Mouse (Mus musculus): ENCODE measurements at regions not wholly inside any gene's neighbourhood (a gene's known extent, or its start where the extent isn't known, plus 50 kb on each side); places are given as distances from the start of the nearest gene placed in this dataset.

DNA sequence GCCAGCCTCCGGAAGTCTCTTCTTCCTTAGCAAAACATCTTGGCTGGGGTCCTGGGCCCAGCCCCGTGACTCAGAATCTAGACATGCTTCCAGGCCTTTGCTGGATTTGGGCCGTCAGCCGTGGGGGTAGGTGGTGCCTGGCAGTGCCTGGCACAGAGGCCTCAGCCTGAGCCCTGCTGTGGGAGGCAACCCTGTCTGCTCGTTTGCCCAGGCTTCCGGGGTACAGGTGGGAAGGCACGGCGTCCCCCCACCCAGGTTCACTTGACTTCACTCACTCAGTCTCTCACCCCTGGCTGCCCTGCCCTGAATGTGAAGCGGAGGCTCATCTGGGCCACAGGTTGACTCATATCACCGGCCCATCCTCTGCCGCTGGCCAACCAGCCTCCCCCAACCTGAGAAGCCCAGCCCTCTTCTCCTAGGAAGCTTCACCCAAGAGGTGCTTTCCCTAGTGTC, 99.9 kb upstream of the Tmem189 start:
- no peak for DNase-seq (ENCODE audit: low spot score)
- intact Hi-C loops (cut with DNase I) = no loop called here

DNA sequence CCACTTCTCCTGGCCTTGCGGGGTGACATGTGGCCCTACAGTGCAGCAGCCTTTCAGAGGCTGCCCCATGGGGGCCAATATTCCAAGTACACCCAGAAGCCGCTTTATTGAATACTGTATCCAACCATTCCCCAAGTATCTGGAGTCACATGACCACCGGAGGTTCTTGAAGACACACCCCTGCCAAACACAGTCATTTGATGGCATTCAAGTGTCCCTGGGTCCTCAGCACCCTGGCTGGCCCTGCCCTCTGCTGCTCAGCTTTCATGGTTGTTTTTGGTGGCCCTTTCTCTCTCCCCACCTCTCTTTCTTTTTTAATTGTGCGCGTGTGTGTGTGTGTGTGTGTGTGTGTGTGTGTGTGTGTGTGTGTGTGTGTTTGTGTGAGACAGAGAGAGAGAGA, 97.3 kb upstream of the Tmem189 start:
- DNase-seq (ENCODE audit: low spot score) = no peak
- intact Hi-C loops (cut with DNase I) = no loop called here

DNA sequence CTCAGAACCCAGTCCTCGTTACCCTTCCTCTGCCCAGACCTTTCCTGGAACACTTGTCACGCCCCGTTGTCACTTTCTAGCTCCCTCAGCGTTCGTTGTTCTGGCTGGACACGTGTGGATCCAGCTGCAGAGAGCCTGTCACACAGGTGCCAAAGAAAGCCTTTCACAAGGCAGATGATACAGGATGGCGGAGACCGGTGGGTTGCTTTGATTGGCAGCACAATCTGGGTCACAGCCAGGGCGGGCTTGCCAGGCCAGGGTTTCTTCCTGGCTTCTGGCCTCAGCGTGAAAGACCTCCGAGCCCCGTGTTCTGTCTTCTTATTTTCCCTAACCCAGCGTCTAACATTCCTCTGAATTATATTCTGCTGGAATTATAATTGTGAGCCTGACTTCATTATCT, 94.7 kb upstream of the Tmem189 start:
- no peak for DNase-seq (ENCODE audit: low spot score)
- intact Hi-C loops (cut with DNase I) = loop anchor here (5.0 kb wide), 1 partner anchor 48 kb away; no protein-coding TSS in a partner anchor

DNA sequence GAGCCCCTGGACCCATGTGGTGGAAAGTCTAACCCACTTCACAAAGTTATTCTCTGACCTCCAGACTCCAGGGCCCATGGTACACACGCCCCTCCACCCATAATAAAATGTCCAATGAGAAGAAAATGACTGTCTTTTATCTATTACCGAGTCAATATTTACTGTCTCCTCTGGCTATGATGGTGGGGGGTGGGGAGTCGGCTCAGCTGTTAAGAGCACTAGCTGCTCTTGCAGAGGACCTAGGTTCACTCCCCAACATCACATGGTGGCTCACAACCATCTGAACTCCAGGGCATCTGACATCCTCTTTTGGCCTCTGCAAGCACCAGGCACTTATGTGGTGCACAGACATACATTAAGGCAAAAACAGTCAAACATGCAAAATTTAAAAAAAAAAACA, 93.8 kb upstream of the Tmem189 start:
- DNase-seq (ENCODE audit: low spot score) = no peak
- intact Hi-C loops (cut with DNase I) = loop anchor here (5.0 kb wide), 1 partner anchor 49 kb away; no protein-coding TSS in a partner anchor

DNA sequence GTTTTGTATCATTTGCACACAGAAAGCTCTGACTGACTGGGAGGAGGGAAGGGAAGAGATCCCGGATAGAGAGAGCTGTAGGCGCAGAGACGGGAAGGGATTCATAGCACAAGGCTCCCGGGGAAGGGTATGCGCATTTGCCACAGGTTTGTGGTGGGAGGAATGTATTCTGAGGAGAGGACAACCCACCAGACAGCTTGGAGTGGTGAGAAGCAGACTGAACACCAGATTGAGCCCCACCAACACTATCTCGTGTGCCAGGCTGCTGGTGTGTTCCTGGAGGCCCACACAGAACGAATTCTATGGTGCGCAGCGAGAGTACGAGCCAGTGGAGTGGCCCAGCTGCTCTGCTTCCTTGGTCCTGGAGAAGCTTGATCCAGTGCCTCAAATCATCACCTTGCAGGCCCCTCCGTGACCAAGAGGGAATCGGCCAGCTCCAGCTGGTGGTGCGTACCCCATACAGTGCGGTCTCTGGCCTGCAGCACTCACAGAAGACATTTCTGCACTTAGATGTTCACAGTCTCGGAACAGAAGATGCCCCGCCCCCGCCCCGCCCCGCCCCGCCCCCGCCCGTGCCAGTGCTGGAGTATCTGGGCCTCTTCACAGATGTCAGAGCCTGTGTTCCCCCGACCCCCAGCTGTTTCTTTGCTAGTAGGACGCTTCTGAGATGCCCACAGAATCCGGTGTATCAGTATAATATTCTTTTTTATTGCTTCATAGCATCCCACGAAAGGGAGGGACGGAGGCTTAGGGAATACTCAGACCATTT, 92.8 kb upstream of the Tmem189 start:
- intact Hi-C loops (cut with DNase I) = loop anchor here (5.0 kb wide), 1 partner anchor 50 kb away; no protein-coding TSS in a partner anchor
- no peak for DNase-seq (ENCODE audit: low spot score)

DNA sequence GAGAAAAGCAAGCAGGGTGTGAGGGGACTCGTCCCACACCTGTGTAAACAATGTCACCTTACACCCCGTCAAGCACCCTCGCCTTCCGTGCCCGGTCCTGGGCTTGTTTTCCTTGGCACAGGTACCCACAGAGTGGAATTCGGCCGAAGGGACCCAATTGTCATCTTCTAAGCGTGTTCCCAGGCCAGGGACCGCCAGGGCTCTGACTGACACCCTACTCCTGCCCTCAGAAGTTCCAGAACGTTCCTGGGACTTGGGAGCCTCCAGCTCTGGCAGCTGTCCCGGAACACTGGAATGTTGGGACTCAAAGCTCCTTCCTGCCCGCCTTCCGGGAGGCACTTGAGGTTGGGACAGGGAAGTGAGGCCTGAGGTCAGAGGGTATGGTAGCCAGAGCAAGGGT, 91.9 kb upstream of the Tmem189 start:
- intact Hi-C loops (cut with DNase I) = loop anchor here (5.0 kb wide), 1 partner anchor 51 kb away; no protein-coding TSS in a partner anchor
- peak; percentile 61 for DNase-seq (ENCODE audit: low spot score)

DNA sequence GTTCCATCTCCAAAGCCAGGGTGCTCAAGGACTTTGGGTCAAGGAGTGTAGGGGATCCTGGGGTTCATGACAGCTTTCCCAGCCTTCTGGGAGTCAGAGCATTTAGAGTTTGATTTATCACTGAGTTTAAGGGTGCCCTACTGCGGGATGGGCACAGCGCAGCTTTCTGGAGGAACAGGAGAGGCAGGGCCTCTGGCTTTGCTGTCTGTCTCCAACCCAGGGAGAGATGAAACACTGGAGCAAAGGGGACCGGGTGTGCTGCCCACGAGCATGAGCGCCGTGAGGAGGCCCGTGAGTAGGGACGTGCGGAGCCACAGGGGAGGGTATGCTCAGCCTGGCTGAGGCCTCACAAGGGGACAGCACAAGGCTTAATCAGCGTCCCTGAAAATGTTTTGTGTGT, 89.1 kb upstream of the Tmem189 start:
- no peak for DNase-seq (ENCODE audit: low spot score)
- intact Hi-C loops (cut with DNase I) = loop anchor here (5.0 kb wide), 1 partner anchor 114 kb away; no protein-coding TSS in a partner anchor

DNA sequence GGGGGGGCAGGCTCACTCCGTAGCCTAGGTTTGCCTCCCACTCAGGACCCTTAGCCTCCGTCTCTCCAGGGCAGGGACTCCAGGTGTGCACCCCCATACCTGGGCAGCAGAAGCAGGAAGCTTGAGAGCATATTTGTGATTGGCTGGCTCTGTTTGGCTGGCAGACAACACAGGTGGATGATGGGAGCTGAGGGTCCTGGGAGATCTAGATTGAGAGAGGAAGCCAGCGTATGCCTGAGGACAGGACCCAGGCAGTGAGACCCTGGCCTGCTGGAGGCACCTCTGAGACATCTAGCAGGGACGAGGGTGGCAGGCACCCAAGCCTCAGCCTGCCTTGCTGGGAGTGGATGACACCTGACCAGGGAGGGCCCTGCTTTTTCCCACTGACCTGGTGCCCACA, 88.6 kb upstream of the Tmem189 start:
- intact Hi-C loops (cut with DNase I) = loop anchor here (5.0 kb wide), 1 partner anchor 114 kb away; no protein-coding TSS in a partner anchor
- DNase-seq (ENCODE audit: low spot score) = no peak

DNA sequence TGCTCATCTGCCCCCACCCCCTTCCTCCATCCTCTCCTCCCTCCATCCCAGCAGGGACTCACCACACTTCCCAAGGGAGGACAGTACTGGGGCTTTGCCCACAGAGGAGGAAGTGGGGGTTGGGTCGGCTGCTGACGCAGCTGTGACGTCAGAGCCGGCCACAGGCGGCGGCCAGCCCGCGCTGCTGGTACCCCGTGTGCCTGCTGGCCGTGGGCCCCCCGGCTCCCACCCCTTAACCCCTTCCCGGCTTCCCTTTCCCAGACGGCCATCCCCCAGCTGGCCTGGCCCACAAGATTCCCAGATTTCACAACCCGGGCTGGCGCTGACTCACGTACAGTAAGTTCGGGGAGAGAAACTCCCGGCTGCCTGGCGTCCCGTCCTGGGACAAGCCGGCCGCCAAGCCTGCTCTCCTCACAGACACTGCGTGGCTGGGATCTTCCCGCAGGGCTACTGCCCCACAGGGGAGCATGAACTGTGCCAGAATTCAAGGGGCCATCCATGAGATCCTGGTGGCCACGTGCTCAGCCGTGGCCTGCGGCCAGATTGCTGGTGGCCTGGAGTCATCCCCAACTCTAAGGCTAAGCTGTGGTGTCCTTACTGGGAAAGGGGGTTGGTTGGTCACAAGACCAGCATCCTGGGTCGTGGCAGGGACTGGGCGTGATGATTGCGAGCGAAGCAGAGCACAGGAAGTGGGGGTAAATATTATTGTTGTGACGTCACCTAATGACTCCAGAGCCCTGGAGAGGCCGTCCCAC, 87.9 kb upstream of the Tmem189 start:
- DNase-seq (ENCODE audit: low spot score) = peak; percentile 88
- intact Hi-C loops (cut with DNase I) = loop anchor here (2.0 to 5.0 kb wide), 2 partner anchors 83 to 115 kb away; no protein-coding TSS in a partner anchor

DNA sequence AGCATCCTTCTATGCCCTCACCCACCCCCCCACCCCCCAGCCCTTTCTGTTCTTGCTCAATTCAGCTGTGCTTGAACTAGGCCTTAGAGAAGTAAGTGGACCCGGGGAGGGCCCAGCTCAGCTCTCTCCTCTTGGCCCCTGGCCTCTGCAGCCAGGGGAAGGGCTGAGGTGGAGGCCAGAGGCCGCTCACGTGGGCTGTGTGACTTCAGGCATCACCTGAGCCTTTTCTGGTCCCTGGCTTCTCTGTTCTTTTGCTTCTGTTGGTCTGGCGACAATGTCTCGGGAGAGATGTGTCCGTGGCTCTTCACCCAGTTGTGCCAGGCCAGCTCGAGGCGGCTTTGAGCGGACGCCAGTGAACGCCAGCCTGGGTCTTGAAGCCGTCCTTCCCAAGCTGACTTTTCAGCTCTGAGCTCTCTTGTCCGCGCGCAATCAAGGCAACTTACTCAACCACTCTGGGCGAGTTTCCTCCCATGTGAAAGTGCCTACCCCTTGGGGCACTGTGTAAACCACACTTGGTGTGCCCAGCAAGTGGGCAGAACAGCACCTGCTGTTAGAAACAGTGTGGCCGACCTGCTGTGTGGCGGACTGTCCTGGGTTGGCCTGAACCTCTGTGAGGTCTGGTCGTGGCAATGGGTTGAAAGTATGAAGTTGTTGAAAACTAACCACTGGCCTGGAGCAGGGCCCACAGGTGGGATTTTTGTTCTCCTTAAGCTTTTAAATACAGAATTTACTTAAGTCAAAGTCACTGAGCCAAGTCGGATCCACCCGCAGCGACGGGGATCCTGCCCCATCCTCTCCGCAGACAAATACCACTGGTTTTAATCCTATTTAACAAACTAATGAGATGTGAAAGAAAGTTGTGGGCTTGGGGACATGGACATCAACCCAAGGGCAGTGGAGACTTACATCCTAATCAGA, 86.9 kb upstream of the Tmem189 start:
- intact Hi-C loops (cut with DNase I) = loop anchor here (2.0 to 5.0 kb wide), 2 partner anchors 84 to 116 kb away; no protein-coding TSS in a partner anchor
- no peak for DNase-seq (ENCODE audit: low spot score)

DNA sequence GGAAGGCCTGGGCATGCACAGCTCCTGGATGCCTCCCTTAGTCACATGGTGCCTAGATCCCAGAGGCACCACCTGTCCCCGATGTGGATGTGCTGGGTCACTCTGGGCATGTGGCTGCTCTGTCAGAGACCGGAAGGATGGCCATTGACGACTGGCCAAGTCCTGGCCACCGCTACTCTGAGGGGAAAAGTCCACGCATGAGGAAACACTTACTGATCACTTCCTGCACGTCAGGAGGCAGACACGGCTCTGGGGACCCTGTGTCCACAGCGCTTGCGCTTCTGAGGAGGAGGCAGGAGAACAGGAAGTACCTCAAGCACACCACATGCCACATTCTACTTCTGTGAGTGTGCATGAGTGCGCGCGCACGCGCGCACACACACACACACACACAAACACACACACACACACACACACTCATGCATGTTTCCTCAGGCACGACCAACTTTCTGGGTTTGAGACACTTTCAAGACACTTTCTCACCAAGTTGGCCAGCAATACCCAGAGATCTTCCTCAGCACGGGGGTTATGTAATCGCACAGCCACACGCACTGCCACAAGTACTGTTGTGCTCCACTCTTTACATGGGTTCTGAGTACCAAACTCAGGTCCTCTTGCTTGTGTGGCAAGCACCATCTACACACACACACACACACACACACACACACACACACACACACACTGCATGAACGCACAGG, 85.7 kb upstream of the Tmem189 start:
- peak; percentile 58 for DNase-seq (ENCODE audit: low spot score)
- intact Hi-C loops (cut with DNase I) = loop anchor here (5.0 kb wide), 1 partner anchor 117 kb away; no protein-coding TSS in a partner anchor

DNA sequence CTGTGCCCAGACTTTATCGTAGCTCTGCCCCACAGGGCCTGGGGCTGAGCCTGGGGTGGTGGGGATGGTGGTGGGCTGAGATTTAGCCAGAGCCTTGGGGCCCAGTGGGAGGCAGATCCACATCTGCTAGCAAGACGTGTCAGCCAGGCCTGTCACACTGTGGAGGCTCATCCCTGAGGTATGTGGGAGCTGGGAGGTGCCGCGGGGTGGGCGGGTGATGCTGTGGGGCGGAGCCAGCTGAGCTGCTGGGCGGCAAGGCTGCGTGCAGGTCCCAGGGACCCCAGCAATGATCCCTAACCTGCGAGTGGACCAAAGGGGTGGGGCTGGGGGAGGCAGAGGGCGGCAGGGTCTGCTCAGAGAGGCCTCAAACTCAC, 85.2 kb upstream of the Tmem189 start:
- intact Hi-C loops (cut with DNase I) = loop anchor here (5.0 kb wide), 1 partner anchor 118 kb away; no protein-coding TSS in a partner anchor
- DNase-seq (ENCODE audit: low spot score) = no peak

DNA sequence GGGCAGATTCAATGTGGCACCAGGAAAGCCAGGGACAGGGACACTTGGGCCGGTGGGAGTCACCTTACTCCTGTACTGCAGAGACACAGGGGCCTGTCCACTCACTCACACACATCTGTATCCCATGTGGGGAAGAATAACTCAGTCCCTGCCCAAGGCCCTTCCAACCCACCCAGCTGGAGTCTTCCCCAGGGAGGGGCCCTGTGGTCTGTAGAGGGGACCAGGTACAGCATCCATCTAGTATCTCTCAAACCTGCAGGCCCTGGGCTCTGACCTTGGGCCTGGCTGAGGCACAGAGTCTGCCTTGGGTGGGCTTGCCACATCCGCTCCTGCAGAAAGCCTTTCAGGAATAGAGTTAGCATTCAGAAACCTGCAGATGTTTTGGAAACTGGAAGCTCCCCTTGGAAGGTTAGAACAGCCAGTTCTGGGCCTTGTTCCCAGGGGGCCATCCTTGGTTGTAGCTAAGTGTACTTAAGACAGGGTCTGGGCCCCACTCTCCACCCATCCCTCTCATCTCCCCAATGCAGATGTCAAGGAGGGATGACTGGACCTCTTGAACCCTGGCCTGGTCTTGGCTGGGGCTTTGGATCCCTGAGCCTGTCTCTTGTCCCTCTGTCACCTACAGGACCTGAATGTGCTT, 84.7 kb upstream of the Tmem189 start:
- intact Hi-C loops (cut with DNase I) = no loop called here
- DNase-seq (ENCODE audit: low spot score) = no peak

DNA sequence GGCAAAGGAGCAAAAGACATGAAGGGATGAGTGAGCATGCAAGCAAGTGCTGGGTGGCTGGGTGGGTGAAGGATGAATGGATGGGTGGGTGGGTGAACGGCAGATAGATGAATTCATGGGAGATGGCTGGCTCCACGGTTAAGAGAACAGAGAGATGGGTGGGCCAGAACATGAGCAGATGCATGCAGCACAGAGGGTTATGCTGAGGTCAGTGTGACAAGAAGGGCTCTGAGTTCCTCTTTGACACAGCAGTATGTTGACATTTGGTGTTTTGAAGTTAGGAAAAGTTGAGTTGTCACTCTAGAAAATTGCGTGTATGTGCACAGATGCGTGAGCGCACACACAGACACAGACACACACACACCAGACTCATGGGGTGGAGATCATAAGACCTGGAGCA, 83.2 kb upstream of the Tmem189 start:
- DNase-seq (ENCODE audit: low spot score) = no peak
- intact Hi-C loops (cut with DNase I) = no loop called here

DNA sequence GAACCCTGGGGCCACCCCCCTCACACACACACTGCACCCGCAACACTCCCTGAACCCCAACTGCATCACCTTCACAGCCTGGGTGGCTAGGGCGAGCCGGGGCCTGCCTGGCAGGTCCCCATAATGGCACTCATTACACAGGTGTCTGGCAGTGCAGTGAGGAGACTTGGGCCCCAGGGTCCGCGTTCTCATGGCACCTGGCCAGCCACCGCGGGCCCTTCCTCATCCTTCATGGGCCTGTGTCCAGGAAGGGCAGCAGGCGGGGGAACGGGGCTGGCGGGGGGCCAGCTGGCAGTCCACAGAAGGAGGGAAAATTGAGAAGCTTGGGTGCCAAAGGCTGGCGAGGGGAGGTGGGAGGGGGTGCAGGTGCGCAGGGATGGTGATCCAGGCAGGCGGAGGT, 78.3 kb upstream of the Tmem189 start:
- no peak for DNase-seq (ENCODE audit: low spot score)
- intact Hi-C loops (cut with DNase I) = loop anchor here (5.0 kb wide), 1 partner anchor 76 kb away; no protein-coding TSS in a partner anchor

DNA sequence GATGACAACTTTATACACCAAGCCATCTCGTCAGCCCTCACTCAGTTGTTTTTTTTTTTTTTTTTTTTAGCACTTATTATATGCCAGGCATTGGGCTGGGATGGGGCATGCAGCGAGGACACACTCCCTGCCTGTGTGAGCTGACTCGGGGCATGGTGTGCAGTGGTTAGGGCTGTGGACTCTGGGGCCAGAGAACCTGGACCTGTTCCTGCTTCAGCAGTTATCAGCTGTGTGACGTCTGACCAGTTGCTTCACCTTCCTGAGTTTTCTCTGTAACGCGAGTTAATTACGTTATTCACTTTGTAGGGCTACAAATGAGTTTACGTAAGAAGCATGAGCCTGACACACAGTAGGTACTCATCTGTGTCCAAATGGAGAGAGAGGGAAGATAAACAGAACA, 77.7 kb upstream of the Tmem189 start:
- no peak for DNase-seq (ENCODE audit: low spot score)
- intact Hi-C loops (cut with DNase I) = loop anchor here (5.0 kb wide), 1 partner anchor 75 kb away; no protein-coding TSS in a partner anchor

DNA sequence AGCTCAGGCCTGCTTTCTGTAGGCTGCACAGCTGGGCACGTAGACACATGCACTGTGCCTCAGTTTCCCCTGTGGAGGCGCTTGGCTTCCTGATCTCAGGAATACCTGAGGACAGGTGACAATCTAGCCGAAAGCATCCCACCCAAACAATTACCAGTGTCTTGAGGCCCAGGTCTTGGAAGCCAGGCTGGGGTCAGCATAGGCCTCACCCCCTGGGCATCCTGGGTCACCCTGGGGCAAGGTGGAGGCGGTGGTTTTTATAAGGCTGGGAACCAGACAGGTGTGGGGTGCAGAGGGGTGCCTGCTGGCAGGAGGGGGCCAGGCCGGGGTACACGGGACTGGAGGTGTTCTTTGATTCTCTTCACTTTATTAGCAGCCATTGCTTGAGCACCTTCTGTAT, 76.2 kb upstream of the Tmem189 start:
- DNase-seq (ENCODE audit: low spot score) = no peak
- intact Hi-C loops (cut with DNase I) = loop anchor here (5.0 kb wide), 1 partner anchor 74 kb away; no protein-coding TSS in a partner anchor

DNA sequence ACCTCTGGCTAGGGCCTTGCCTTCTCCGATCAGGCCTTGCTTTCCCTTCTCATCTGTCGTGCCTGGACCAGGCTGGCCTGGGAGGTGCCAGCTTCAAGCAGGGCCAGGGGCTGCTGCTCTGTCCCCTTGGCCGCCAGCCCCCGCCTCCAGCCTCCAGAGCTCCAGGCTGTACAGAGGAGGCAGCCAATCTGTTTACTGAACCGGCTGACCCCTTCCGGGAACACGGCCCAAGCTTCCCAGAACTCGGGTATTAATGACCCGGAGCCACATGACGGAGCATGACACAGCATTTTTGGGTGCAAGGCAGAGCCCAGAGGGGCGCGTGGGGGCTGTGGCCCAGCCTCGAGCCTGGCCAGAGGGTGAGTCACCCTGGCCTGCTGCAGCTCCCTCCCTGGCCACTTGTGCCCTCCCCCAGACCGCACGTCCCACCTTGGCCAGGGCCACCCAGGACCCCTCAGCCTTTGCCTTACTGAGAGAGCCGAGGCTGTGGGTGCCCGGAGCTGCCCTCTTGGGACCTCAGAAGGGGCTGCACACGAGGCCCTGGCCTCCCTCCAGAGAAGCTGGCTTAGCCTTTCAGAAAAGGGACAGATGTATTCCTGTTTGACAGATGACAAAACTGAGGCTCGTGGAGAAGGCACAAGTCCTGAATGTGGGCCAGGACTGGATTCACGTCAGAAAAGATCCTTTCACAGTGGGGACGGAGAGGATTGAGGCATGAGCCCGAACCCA, 75.6 kb upstream of the Tmem189 start:
- intact Hi-C loops (cut with DNase I) = loop anchor here (5.0 kb wide), 1 partner anchor 73 kb away; no protein-coding TSS in a partner anchor

More for the DNA sequence above, 75.6 kb upstream of the Tmem189 start:
- peak; percentile 90 for DNase-seq (ENCODE audit: low spot score)
